Mouse (Mus musculus) myocyte (in vitro differentiated cells): ENCODE results near the gene Mapre1.

Experiments used
- E2F4 ChIP-seq: IDR thresholded peaks from one replicate; pipeline ENCODE4 v1.6.1; 2011; ENCODE audit warnings: mild to moderate bottlenecking, control low read depth, moderate library complexity; ENCODE audit not compliant: insufficient read depth
- POLR2A ChIP-seq: IDR thresholded peaks from one replicate; pipeline ENCODE4 v1.6.1; 2011; ENCODE audit warnings: low read depth, mild to moderate bottlenecking, control low read depth, moderate library complexity; ENCODE audit not compliant: insufficient read length
- TCF12 ChIP-seq: IDR thresholded peaks from one replicate; pipeline ENCODE4 v1.6.1; 2011; ENCODE audit warnings: mild to moderate bottlenecking, control low read depth; ENCODE audit not compliant: poor library complexity, insufficient read depth, severe bottlenecking

- TF ChIP-seq TCF12 (no peak), E2F4 (no peak), POLR2A (no peak)
Observed at GRCm38 (mm10) chr2:153712646-153713091, 28.4 kb upstream of the Mapre1 start.
